Mouse (Mus musculus): Measurements from ENCODE around the gene Tmem72.

DNA sequence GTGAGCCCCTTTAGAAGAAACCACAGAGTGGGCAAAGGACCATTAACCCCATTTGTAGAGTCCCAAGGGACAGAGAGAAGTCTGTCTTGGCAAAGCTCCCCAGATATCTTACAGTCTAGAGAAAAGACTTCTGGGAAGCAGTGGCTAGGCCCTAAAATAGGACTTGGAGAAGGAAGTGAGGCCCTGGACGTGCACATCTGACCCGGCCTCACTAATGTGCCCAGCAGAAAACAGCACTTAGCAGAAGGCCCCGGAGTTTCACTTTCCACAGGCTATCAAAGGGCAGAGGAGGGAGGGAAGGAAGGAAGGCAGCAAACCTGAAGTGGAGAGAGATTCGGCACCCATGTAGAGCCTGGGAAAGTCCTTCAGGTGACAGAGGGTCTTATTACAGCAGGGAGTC is 2.2 kb upstream of the Tmem72 start:
- TF ChIP-seq CTCF (IDR thresholded peaks at IDR 0.05; ENCODE audit: insufficient read depth, low read length) (no peak), POLR2A (IDR thresholded peaks at IDR 0.05; ENCODE audit: borderline replicate concordance, extremely low read depth, low read depth, low read length) (no peak)
